Mouse (Mus musculus): ENCODE results near the gene Cep78.

Cep78 gene

DNA sequence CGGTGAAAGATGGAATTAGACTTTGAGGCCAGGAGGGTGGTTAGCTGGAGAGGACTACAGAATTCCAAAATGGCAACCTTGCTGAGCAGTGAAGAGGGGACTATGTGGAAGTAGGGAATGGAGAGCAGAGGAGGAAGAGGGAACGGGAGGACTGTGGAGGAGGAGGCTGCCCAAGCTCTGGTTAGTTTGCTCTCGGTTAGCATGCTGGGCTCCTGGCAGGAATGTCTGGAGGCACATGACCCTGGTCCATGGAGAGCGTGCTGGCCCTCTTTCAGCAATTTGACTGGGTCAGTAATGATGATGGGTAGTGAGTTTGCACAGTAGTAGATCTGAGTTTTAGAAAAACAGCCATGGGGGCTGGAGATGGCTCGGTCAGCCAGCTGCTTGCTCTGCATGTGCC, 76.8 kb downstream of the Cep78 start:
- DNase-seq: peak; percentile 43
